21 mouse cellular contexts compared by ENCODE assay signal in the genomic region with DNA sequence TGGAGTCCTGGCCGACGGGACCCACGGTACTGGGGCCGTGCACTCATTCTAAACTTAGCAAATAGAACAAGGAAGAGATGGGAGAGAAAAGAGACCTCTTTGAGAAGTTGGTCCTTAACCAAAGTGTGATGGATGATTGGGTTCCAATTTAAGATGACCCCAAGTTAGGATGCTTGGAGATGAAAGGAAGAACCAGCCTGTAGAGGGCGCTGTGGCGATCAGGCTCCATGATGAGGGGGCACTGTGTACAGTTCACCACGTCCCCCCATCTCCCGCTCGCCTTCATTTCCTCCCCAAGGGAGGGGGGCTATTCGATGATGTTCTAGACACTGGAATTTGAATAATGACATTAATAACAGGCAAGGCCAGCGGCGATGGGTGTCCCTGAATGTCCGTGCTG. TPM values are rescaled to one million over a fixed set of nuclear protein-coding genes. Genes with fewer than 3 reads are reported as not detected.
DNase-seq lines count a peak whose midpoint lies in the region; ATAC-seq and TF ChIP-seq lines count a peak whose summit lies in the region.
"Had no signal": no experiment of that assay in that cellular context is flagged by ENCODE, and none has a peak within 500 bp of the region (broad histone marks: within the 10 kb centered on the region; RNA-seq: fewer than 3 reads in every experiment).

No protein-coding gene starts in this region.

- no peak overlapping the region for H3K4me3 ChIP-seq in hindbrain, embryonic 16.5 days (ENCODE audit: low read length)
- H3K4me3 ChIP-seq in hindbrain, embryonic 12.5 days: no peak overlapping the region
- H3K4me3 ChIP-seq in lung, postnatal 0 days (ENCODE audit: low read depth, low read length): no peak overlapping the region
- no peak overlapping the region for H3K4me3 ChIP-seq in CH12.LX (replicated peaks in 1 of 3; ENCODE audit: low read depth in 2 of 3, low read length in 2 of 3, poor library complexity in 1 of 3)
- no peak overlapping the region for H3K4me3 ChIP-seq in intestine, embryonic 16.5 days (ENCODE audit: low read length)
- H3K4me3 ChIP-seq: embryonic facial prominence, embryonic 10.5 days; forebrain, embryonic 12.5 days; limb, embryonic 13.5 days had no signal

- DNase-seq in lung, postnatal 0 days (ENCODE audit: low spot score): no peak
- DNase-seq in lung, postnatal 36 days: no peak
- no peak for DNase-seq in CH12.LX (ENCODE audit: extremely low read depth)
- DNase-seq in brain, embryonic 14.5 days (ENCODE audit: low read depth): no peak
- DNase-seq: adrenal gland, adult 2 months; cerebellum, adult 9-10 months; heart, postnatal 14 days; kidney, adult 8-10 months; kidney, postnatal 4 days; lung, postnatal 4 days; thymus, postnatal 25 days had no signal

- dilution Hi-C loops in CH12.LX (cut with MboI; ENCODE audit: extremely low pct_ligation_motif_present, extremely low pct_unique_long_range_greater_than_20kb, low sequenced_read_pairs): no loop called here

- peak; percentile 29; the same call in 1 of the 2 replicates for ATAC-seq in hindbrain, embryonic 16.5 days
- ATAC-seq in hindbrain, embryonic 12.5 days (ENCODE audit: low FRiP score): no peak
- ATAC-seq in lung, postnatal 0 days: no peak
- no peak for ATAC-seq in intestine, embryonic 16.5 days
- ATAC-seq: inflammation-experienced regulatory T-cells, adult 6 months had no signal

- no peaks in the 10 kb centered on the region for H3K27me3 ChIP-seq in hindbrain, embryonic 16.5 days (replicated peaks; ENCODE audit: control insufficient read depth, insufficient read depth, low read length)
- no peaks in the 10 kb centered on the region for H3K27me3 ChIP-seq in hindbrain, embryonic 12.5 days
- no peaks in the 10 kb centered on the region for H3K27me3 ChIP-seq in lung, postnatal 0 days (replicated peaks; ENCODE audit: insufficient read depth, low read length)
- H3K27me3 ChIP-seq in CH12.LX (replicated peaks): peaks cover 8% of the 10 kb centered on the region
- no peaks in the 10 kb centered on the region for H3K27me3 ChIP-seq in intestine, embryonic 16.5 days (replicated peaks; ENCODE audit: control insufficient read depth, insufficient read depth, low read length)

- no peaks in the 10 kb centered on the region for H3K9me3 ChIP-seq in hindbrain, embryonic 16.5 days (ENCODE audit: control insufficient read depth, low read length)
- H3K9me3 ChIP-seq in hindbrain, embryonic 12.5 days (replicated peaks): no peaks in the 10 kb centered on the region
- no peaks in the 10 kb centered on the region for H3K9me3 ChIP-seq in lung, postnatal 0 days (ENCODE audit: low read length)
- H3K9me3 ChIP-seq in CH12.LX (replicated peaks; ENCODE audit: low read length): no peaks in the 10 kb centered on the region
- H3K9me3 ChIP-seq in intestine, embryonic 16.5 days (ENCODE audit: control insufficient read depth, low read length): no peaks in the 10 kb centered on the region
- H3K9me3 ChIP-seq: embryonic facial prominence, embryonic 10.5 days; forebrain, embryonic 12.5 days; limb, embryonic 13.5 days had no signal

- 0 out of 2 replicates have a peak, but pooled peaks have one; percentile 1 for TF ChIP-seq CTCF in lung, postnatal 0 days (IDR thresholded peaks at IDR 0.05)
- TF ChIP-seq CTCF in CH12.LX (conservative IDR thresholded peaks at IDR 0.05 in 1 of 2, IDR thresholded peaks at IDR 0.05 in 1 of 2; ENCODE audit: low read depth in 2 of 2, low read length in 2 of 2): peak; percentile 13 to 37; a peak in 3 of 4 replicates
- peak; percentile 31; the same call in 1 of the 2 replicates for TF ChIP-seq CTCF in brain, embryonic 14.5 days (IDR thresholded peaks at IDR 0.05; ENCODE audit: borderline replicate concordance, extremely low read depth, insufficient read depth, insufficient read length)

- no peaks in the 10 kb centered on the region for H3K79me2 ChIP-seq in CH12.LX (replicated peaks; ENCODE audit: control insufficient read depth, extremely low read depth, insufficient read depth, poor library complexity, severe bottlenecking)

- H3K4me1 ChIP-seq in hindbrain, embryonic 16.5 days (ENCODE audit: control insufficient read depth, insufficient read depth, low read depth, low read length): peaks cover 9% of the 10 kb centered on the region
- H3K4me1 ChIP-seq in hindbrain, embryonic 12.5 days: peaks cover 16% of the 10 kb centered on the region; the same call in 1 of the 2 replicates
- H3K4me1 ChIP-seq in lung, postnatal 0 days (ENCODE audit: insufficient read depth, low read depth, low read length): no peaks in the 10 kb centered on the region
- H3K4me1 ChIP-seq in CH12.LX (ENCODE audit: control insufficient read depth in 1 of 2, insufficient read depth in 2 of 2): peaks cover 0 to 35% of the 10 kb centered on the region in 2 experiments; a peak in 2 of 4 replicates
- H3K4me1 ChIP-seq in intestine, embryonic 16.5 days (ENCODE audit: control insufficient read depth, insufficient read depth, low read length): no peaks in the 10 kb centered on the region

- no peak for TF ChIP-seq RAD21 in CH12.LX (IDR thresholded peaks at IDR 0.05; ENCODE audit: low read depth, low read length)

- H3K9ac ChIP-seq in hindbrain, embryonic 16.5 days (ENCODE audit: low read depth, low read length): no peak overlapping the region
- H3K9ac ChIP-seq in hindbrain, embryonic 12.5 days: no peak overlapping the region
- H3K9ac ChIP-seq in lung, postnatal 0 days (replicated peaks; ENCODE audit: low read depth): no peak overlapping the region
- H3K9ac ChIP-seq in CH12.LX (ENCODE audit: insufficient read depth, low read depth): no peak overlapping the region
- no peak overlapping the region for H3K9ac ChIP-seq in intestine, embryonic 16.5 days (ENCODE audit: low read depth, low read length)
- H3K9ac ChIP-seq: forebrain, embryonic 12.5 days; limb, embryonic 13.5 days had no signal

- TF ChIP-seq EP300 in lung, postnatal 0 days (IDR thresholded peaks at IDR 0.05): no peak
- TF ChIP-seq EP300 in CH12.LX (IDR thresholded peaks at IDR 0.05; ENCODE audit: low read length): no peak

- TF ChIP-seq POLR2A in CH12.LX (IDR thresholded peaks at IDR 0.05; ENCODE audit: low read depth, low read length): no peak
- no peak for TF ChIP-seq POLR2A in brain, embryonic 14.5 days (IDR thresholded peaks at IDR 0.05; ENCODE audit: borderline replicate concordance, extremely low read depth, insufficient read depth, insufficient read length, poor library complexity, severe bottlenecking)

- no peak overlapping the region for H3K27ac ChIP-seq in hindbrain, embryonic 16.5 days (ENCODE audit: low read depth, low read length)
- no peak overlapping the region for H3K27ac ChIP-seq in hindbrain, embryonic 12.5 days
- no peak overlapping the region for H3K27ac ChIP-seq in lung, postnatal 0 days (ENCODE audit: low read length)
- no peak overlapping the region for H3K27ac ChIP-seq in CH12.LX (ENCODE audit: insufficient read depth, low read depth)
- no peak overlapping the region for H3K27ac ChIP-seq in intestine, embryonic 16.5 days (ENCODE audit: low read length)
- H3K27ac ChIP-seq: embryonic facial prominence, embryonic 10.5 days; forebrain, embryonic 12.5 days; limb, embryonic 13.5 days had no signal

- in situ Hi-C loops in CH12.LX (cut with MboI; ENCODE audit: low pct_ligation_motif_present, low pct_unique_long_range_greater_than_20kb, low sequenced_read_pairs): no loop called here

- H3K36me3 ChIP-seq in hindbrain, embryonic 16.5 days (ENCODE audit: control insufficient read depth, insufficient read depth, low read length): no peaks in the 10 kb centered on the region
- no peaks in the 10 kb centered on the region for H3K36me3 ChIP-seq in hindbrain, embryonic 12.5 days
- no peaks in the 10 kb centered on the region for H3K36me3 ChIP-seq in lung, postnatal 0 days (ENCODE audit: insufficient read depth, low read length)
- H3K36me3 ChIP-seq in CH12.LX (replicated peaks in 1 of 2; ENCODE audit: control insufficient read depth in 1 of 2, insufficient read depth in 1 of 2, low read length in 1 of 2): no peaks in the 10 kb centered on the region
- H3K36me3 ChIP-seq in intestine, embryonic 16.5 days (ENCODE audit: control insufficient read depth, insufficient read depth, low read length): no peaks in the 10 kb centered on the region
- H3K36me3 ChIP-seq: embryonic facial prominence, embryonic 10.5 days; forebrain, embryonic 12.5 days; limb, embryonic 13.5 days had no signal

- 72% methylated on average over 13 of the region's 13 CpGs for WGBS in hindbrain, embryonic 16.5 days
- 73% methylated on average over 13 of the region's 13 CpGs for WGBS in hindbrain, embryonic 12.5 days
- 73% methylated on average over 13 of the region's 13 CpGs for WGBS in lung, postnatal 0 days
- WGBS in intestine, embryonic 16.5 days: 81% methylated on average over 13 of the region's 13 CpGs

- H3K4me2 ChIP-seq in hindbrain, embryonic 16.5 days (ENCODE audit: low read length): no peak overlapping the region
- H3K4me2 ChIP-seq in hindbrain, embryonic 12.5 days (replicated peaks): no peak overlapping the region
- no peak overlapping the region for H3K4me2 ChIP-seq in lung, postnatal 0 days (replicated peaks; ENCODE audit: low read depth, low read length)
- H3K4me2 ChIP-seq in CH12.LX (ENCODE audit: insufficient read depth, low read depth, poor library complexity, severe bottlenecking): no peak overlapping the region
- no peak overlapping the region for H3K4me2 ChIP-seq in intestine, embryonic 16.5 days (ENCODE audit: low read depth, low read length)
- H3K4me2 ChIP-seq: forebrain, embryonic 12.5 days; heart, embryonic 11.5 days; limb, embryonic 13.5 days had no signal

TF ChIP-seq in CH12.LX, 34 proteins besides CTCF, POLR2A, EP300 and RAD21:
- TF ChIP-seq GABPA (IDR thresholded peaks at IDR 0.05; ENCODE audit: insufficient replicate concordance, low read depth, low read length) (no peak), ZMIZ1 (IDR thresholded peaks at IDR 0.05; ENCODE audit: low read depth, low read length) (no peak)

RNA-seq across cellular contexts. Expression of a gene that starts 48.2 kb away (rescaled TPM):
- polyA plus RNA-seq in hindbrain, embryonic 16.5 days (2015; fragmentation: Nextera tagmentation; extraction: Ambion mirVana): 3.3 and 3.6 TPM in 2 replicates
- 6.4 and 7.1 TPM in 2 replicates for polyA plus RNA-seq in hindbrain, embryonic 12.5 days (2016; fragmentation: Nextera tagmentation; extraction: Ambion mirVana)
- 0.66 and 0.93 TPM in 2 replicates for polyA plus RNA-seq in lung, postnatal 0 days (2015; fragmentation: Nextera tagmentation; extraction: Ambion mirVana)
- total RNA-seq in CH12.LX (2012; rRNA removed) (1.2 and 1.7 TPM in 2 replicates), CH12.LX (2014; rRNA removed) (1.2 and 1.3 TPM in 2 replicates)
- polyA plus RNA-seq in CH12.LX (2012; ENCODE audit: insufficient read length, low read depth): 4.8 and 5.3 TPM in 2 replicates
- polyA plus RNA-seq in brain, embryonic 14.5 days (2012; rRNA removed): 2.1 and 6.7 TPM in 2 replicates
- 1.4 and 1.5 TPM in 2 replicates for polyA plus RNA-seq in intestine, embryonic 16.5 days (2015; fragmentation: Nextera tagmentation; extraction: Ambion mirVana)
- total RNA-seq: common myeloid progenitor, adult 5-6 weeks; granulocyte monocyte progenitor cell, adult 5-6 weeks had no signal
